Mouse (Mus musculus): ENCODE measurements around the gene Tmem131l.

GRCm38 (mm10) chr3:83938871-83939270 lies 101.1 kb downstream of the Tmem131l start:
- TF ChIP-seq POLR2A (IDR thresholded peaks at IDR 0.05; ENCODE audit: borderline replicate concordance, extremely low read depth, low read depth, low read length), result no peak
- no peak for TF ChIP-seq CTCF (IDR thresholded peaks at IDR 0.05; ENCODE audit: insufficient read depth, low read length)

Measured in lung, adult 2 months (tissue).